In genomic region chr6:50254723-50255184, GRCm38 (mm10) we compare ENCODE assay signal across 8 mouse cellular contexts. TPM values are rescaled to one million over a fixed set of nuclear protein-coding genes. Genes with fewer than 3 reads are reported as not detected.
DNase-seq lines count a peak whose midpoint lies in the region; ATAC-seq and TF ChIP-seq lines count a peak whose summit lies in the region.

No protein-coding gene starts in this region.

- intact Hi-C loops in heart, postnatal 10 days (cut with DNase I) = no loop called here
- intact Hi-C loops in left cerebral cortex, postnatal 4 days (cut with DNase I) = no loop called here

- no peaks in the 10 kb centered on the region for H3K4me1 ChIP-seq in midbrain, embryonic 14.5 days (ENCODE audit: control insufficient read depth, insufficient read depth, low read length)
- H3K4me1 ChIP-seq in midbrain, postnatal 0 days (ENCODE audit: insufficient read depth, low read length) = no peaks in the 10 kb centered on the region

- no peaks in the 10 kb centered on the region for H3K27me3 ChIP-seq in midbrain, embryonic 14.5 days (ENCODE audit: control insufficient read depth, insufficient read depth, low read length)
- H3K27me3 ChIP-seq in midbrain, postnatal 0 days (ENCODE audit: insufficient read depth, low read length) = no peaks in the 10 kb centered on the region

- no peak overlapping the region for H3K4me2 ChIP-seq in midbrain, embryonic 14.5 days (ENCODE audit: low read length)
- H3K4me2 ChIP-seq in midbrain, postnatal 0 days (ENCODE audit: low read depth, low read length, poor library complexity, severe bottlenecking) = no peak overlapping the region

- WGBS in midbrain, embryonic 14.5 days = 84% methylated on average over 10 of the region's 10 CpGs
- 78% methylated on average over 10 of the region's 10 CpGs for WGBS in midbrain, postnatal 0 days

- TF ChIP-seq CTCF in midbrain, postnatal 0 days (IDR thresholded peaks at IDR 0.05) = no peak

- no peak overlapping the region for H3K9ac ChIP-seq in midbrain, embryonic 14.5 days (replicated peaks; ENCODE audit: low read length)
- no peak overlapping the region for H3K9ac ChIP-seq in midbrain, postnatal 0 days (replicated peaks; ENCODE audit: low read length, poor library complexity, severe bottlenecking)

- no peaks in the 10 kb centered on the region for H3K9me3 ChIP-seq in midbrain, embryonic 14.5 days (ENCODE audit: control insufficient read depth, low read length)
- no peaks in the 10 kb centered on the region for H3K9me3 ChIP-seq in midbrain, postnatal 0 days (ENCODE audit: low read length)

- no peak overlapping the region for H3K27ac ChIP-seq in midbrain, embryonic 14.5 days (replicated peaks; ENCODE audit: low read depth, low read length)
- H3K27ac ChIP-seq in midbrain, postnatal 0 days (ENCODE audit: low read depth, low read length) = no peak overlapping the region

- peak; percentile 15 to 21 for DNase-seq in cerebellum, adult 18-20 months
- peak; percentile 58 for DNase-seq in fat pad, adult 2 months (ENCODE audit: extremely low read depth, low read depth, low spot score)
- DNase-seq in heart, postnatal 10 days = peak; percentile 66 to 75
- peak; percentile 34 for DNase-seq in left cerebral cortex, postnatal 4 days
- no peak for DNase-seq in midbrain, embryonic 14.5 days
- DNase-seq in midbrain, postnatal 0 days (ENCODE audit: low spot score) = no peak

- H3K4me3 ChIP-seq in midbrain, embryonic 14.5 days (replicated peaks; ENCODE audit: low read depth, low read length) = no peak overlapping the region
- no peak overlapping the region for H3K4me3 ChIP-seq in midbrain, postnatal 0 days (ENCODE audit: low read depth, low read length)

- ATAC-seq in cerebellum, adult (ENCODE audit: insufficient number of reproducible peaks, low FRiP score, low TSS enrichment) = no peak
- peak; percentile 85 for ATAC-seq in neutrophil, adult 5-6 weeks (ENCODE audit: extremely low read depth, insufficient number of reproducible peaks, low FRiP score, poor library complexity, severe bottlenecking)
- ATAC-seq in midbrain, embryonic 14.5 days (ENCODE audit: low FRiP score, low TSS enrichment) = no peak
- no peak for ATAC-seq in midbrain, postnatal 0 days (ENCODE audit: low FRiP score)

- H3K36me3 ChIP-seq in midbrain, embryonic 14.5 days (ENCODE audit: control insufficient read depth, insufficient read depth, low read length) = no peaks in the 10 kb centered on the region
- no peaks in the 10 kb centered on the region for H3K36me3 ChIP-seq in midbrain, postnatal 0 days (ENCODE audit: insufficient read depth, low read length)

RNA-seq across cellular contexts. Expression of gene Gsdme, which starts 8.9 kb away (rescaled TPM):
- total RNA-seq in heart, postnatal 10 days (2021) = under 1 TPM; 0.41 to 0.62 TPM
- total RNA-seq in left cerebral cortex, postnatal 4 days (2021) = 10 to 100 TPM; 22.8 to 24.4 TPM
- total RNA-seq in neutrophil, adult 5-6 weeks (2017) = 60.9 and 63.4 TPM in 2 replicates
- polyA plus RNA-seq in midbrain, embryonic 14.5 days (2014; fragmentation: Nextera tagmentation; extraction: Ambion mirVana) = 75.0 and 83.1 TPM in 2 replicates
- 22.7 and 25.8 TPM in 2 replicates for total RNA-seq in midbrain, postnatal 0 days (2014; rRNA removed)
- 88.6 and 89.5 TPM in 2 replicates for polyA plus RNA-seq in midbrain, postnatal 0 days (2015; fragmentation: Nextera tagmentation; extraction: Ambion mirVana)

Comparison
In these comparisons a context has a peak if more than half of its experiments do, and no peak if none do; other contexts are left out.
1. DNase-seq: peak in cerebellum, adult 18-20 months (2 of 2), fat pad, adult 2 months (single experiment), heart, postnatal 10 days (2 of 2) and left cerebral cortex, postnatal 4 days (single experiment); none in midbrain, embryonic 14.5 days (single experiment) and midbrain, postnatal 0 days (single experiment).
2. RNA of gene Gsdme, which starts 8.9 kb away (total RNA-seq): 60.9 to 63.4 TPM in neutrophil, adult 5-6 weeks, 22.8 to 24.4 TPM in left cerebral cortex, postnatal 4 days and 22.7 to 25.8 TPM in midbrain, postnatal 0 days; 0.41 to 0.62 TPM in heart, postnatal 10 days; every median in the first group is over 10 times any median in the second.